Mouse (Mus musculus) erythroblast, embryonic 14.5 days (primary cell): ENCODE measurements around the gene Tmem221.

Experiments used
- GATA1 ChIP-seq: IDR thresholded peaks from 2 replicates; pipeline ENCODE4 v1.6.1; 2012; ENCODE audit warnings: low read length, inconsistent platforms, mixed read lengths
- TAL1 ChIP-seq: IDR thresholded peaks from 3 replicates; pipeline ENCODE4 v1.6.1; 2012; ENCODE audit warnings: low read length, inconsistent platforms, mixed read lengths

- no peak for TF ChIP-seq GATA1
- TF ChIP-seq TAL1, result no peak
Measured at GRCm38 (mm10) chr8:71527162-71527870, 31.4 kb downstream of the Tmem221 start.
